Mouse (Mus musculus) megakaryocyte, embryonic 14.5 days (primary cell): ENCODE data around the gene Zbtb18.

Source experiments
- FLI1 ChIP-seq: IDR thresholded peaks from 2 replicates; pipeline ENCODE4 v1.6.1; 2012; ENCODE audit warnings: low read length, inconsistent platforms, mixed read lengths
- GATA1 ChIP-seq: IDR thresholded peaks from 3 replicates; pipeline ENCODE4 v1.6.1; 2012; ENCODE audit warnings: mixed read lengths, low read length, inconsistent platforms, borderline replicate concordance

DNA sequence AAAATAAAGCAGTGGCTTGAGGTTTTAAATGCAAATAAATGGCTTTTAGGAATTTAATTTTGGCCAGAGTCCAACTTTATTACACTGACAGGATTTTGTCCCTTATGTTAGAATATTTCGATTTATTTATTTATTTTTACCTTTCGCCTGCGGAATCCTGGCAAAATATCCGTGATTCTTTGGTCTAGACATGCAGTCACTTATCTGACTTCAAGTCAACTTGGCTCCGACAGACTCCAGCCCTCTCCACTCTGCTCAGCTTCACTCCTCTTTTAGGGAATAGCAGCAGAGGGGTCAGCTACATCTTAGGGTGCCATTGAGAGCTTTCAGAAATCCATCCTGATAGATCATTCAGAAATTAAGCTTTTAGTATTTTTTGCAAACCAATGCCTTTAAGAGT lies 10.8 kb downstream of the Zbtb18 start:
- TF ChIP-seq GATA1, result no peak
- no peak for TF ChIP-seq FLI1
